ENCODE assay signal across 9 mouse cellular contexts in genomic region chr3:52342801-52343200, GRCm38 (mm10).
DNase-seq lines count a peak whose midpoint lies in the region; ATAC-seq and TF ChIP-seq lines count a peak whose summit lies in the region.
"Had no signal": no experiment of that assay in that cellular context is flagged by ENCODE, and none has a peak within 500 bp of the region (broad histone marks: within the 10 kb centered on the region; RNA-seq: fewer than 3 reads in every experiment).

No protein-coding gene starts in this region.

- no peak overlapping the region for H3K27ac ChIP-seq in heart, embryonic 11.5 days (ENCODE audit: low read depth, low read length)
- 0 out of 2 replicates have a peak overlapping the region, but pooled peaks have one; percentile 33 for H3K27ac ChIP-seq in embryonic facial prominence, embryonic 14.5 days (replicated peaks; ENCODE audit: low read depth, low read length)
- peak overlapping the region; percentile 39; the same call in 1 of the 2 replicates for H3K27ac ChIP-seq in testis, adult 2 months (ENCODE audit: control insufficient read depth, insufficient read depth, low read depth, low read length)
- no peak overlapping the region for H3K27ac ChIP-seq in intestine, embryonic 15.5 days
- H3K27ac ChIP-seq: midbrain, embryonic 12.5 days had no signal

- H3K4me3 ChIP-seq in heart, embryonic 11.5 days (ENCODE audit: low read depth, low read length), result no peak overlapping the region
- no peak overlapping the region for H3K4me3 ChIP-seq in embryonic facial prominence, embryonic 14.5 days (ENCODE audit: low read depth, low read length)
- no peak overlapping the region for H3K4me3 ChIP-seq in testis, adult 2 months (ENCODE audit: control insufficient read depth, low read depth, low read length)
- no peak overlapping the region for H3K4me3 ChIP-seq in intestine, embryonic 15.5 days (replicated peaks)
- H3K4me3 ChIP-seq: midbrain, embryonic 12.5 days had no signal

- H3K36me3 ChIP-seq in heart, embryonic 11.5 days (ENCODE audit: control insufficient read depth, insufficient read depth, low read length), result peaks cover 8% of the 10 kb centered on the region
- peaks cover 15% of the 10 kb centered on the region; the same call in 1 of the 2 replicates for H3K36me3 ChIP-seq in embryonic facial prominence, embryonic 14.5 days (ENCODE audit: control insufficient read depth, insufficient read depth, low read length)
- no peaks in the 10 kb centered on the region for H3K36me3 ChIP-seq in testis, adult 2 months (ENCODE audit: control insufficient read depth, insufficient read depth, low read length)
- 0 out of 2 replicates have a peak, but pooled peaks cover 3% of the 10 kb centered on the region for H3K36me3 ChIP-seq in intestine, embryonic 15.5 days
- H3K36me3 ChIP-seq: midbrain, embryonic 12.5 days had no signal

- no peak for ATAC-seq in heart, embryonic 11.5 days (replicated peaks; ENCODE audit: insufficient number of reproducible peaks, low FRiP score, low TSS enrichment)
- no peak; the same call in 1 of the 2 replicates for ATAC-seq in embryonic facial prominence, embryonic 14.5 days (ENCODE audit: low read depth)
- ATAC-seq in inflammation-experienced regulatory T-cells, adult 6 months, result no peak
- ATAC-seq in intestine, embryonic 15.5 days, result no peak

- DNase-seq in heart, postnatal 10 days, result no peak
- peak; percentile 35 for DNase-seq in ovary, postnatal 36 days (ENCODE audit: low spot score)
- DNase-seq in ovary, postnatal 10 days (ENCODE audit: low spot score), result no peak
- peak; percentile 22 for DNase-seq in embryonic facial prominence, embryonic 14.5 days (ENCODE audit: low spot score)

- no peak overlapping the region for H3K4me2 ChIP-seq in heart, embryonic 11.5 days
- H3K4me2 ChIP-seq in embryonic facial prominence, embryonic 14.5 days (ENCODE audit: low read depth, low read length), result no peak overlapping the region
- no peak overlapping the region for H3K4me2 ChIP-seq in intestine, embryonic 15.5 days (replicated peaks)
- H3K4me2 ChIP-seq: midbrain, embryonic 12.5 days had no signal

- no peak for TF ChIP-seq CTCF in testis, adult 2 months (IDR thresholded peaks at IDR 0.05; ENCODE audit: control insufficient read depth, insufficient read depth, insufficient replicate concordance, low read depth, low read length)

- H3K9me3 ChIP-seq in heart, embryonic 11.5 days (replicated peaks; ENCODE audit: control insufficient read depth, low read length), result no peaks in the 10 kb centered on the region
- H3K9me3 ChIP-seq in embryonic facial prominence, embryonic 14.5 days (ENCODE audit: control insufficient read depth, low read length), result no peaks in the 10 kb centered on the region
- no peaks in the 10 kb centered on the region for H3K9me3 ChIP-seq in intestine, embryonic 15.5 days
- H3K9me3 ChIP-seq: midbrain, embryonic 12.5 days had no signal

- intact Hi-C loops in heart, postnatal 10 days (cut with DNase I), result loop anchor here (1.0 to 5.0 kb wide), 2 partner anchors 30 to 76 kb away; partner anchors contain the start of gene Foxo1

- TF ChIP-seq POLR2A in testis, adult 2 months (IDR thresholded peaks at IDR 0.05; ENCODE audit: control insufficient read depth, low read depth, low read length), result no peak

- WGBS in heart, embryonic 11.5 days (ENCODE audit: insufficient replicate concordance), result 18% methylated on average over 3 of the region's 3 CpGs
- 23% methylated on average over 3 of the region's 3 CpGs for WGBS in embryonic facial prominence, embryonic 14.5 days
- WGBS in intestine, embryonic 15.5 days, result 35% methylated on average over 3 of the region's 3 CpGs

- H3K9ac ChIP-seq in heart, embryonic 11.5 days (ENCODE audit: low read depth, low read length), result 0 out of 2 replicates have a peak overlapping the region, but pooled peaks have one; percentile 16
- H3K9ac ChIP-seq in embryonic facial prominence, embryonic 14.5 days (ENCODE audit: low read depth, low read length), result no peak overlapping the region
- no peak overlapping the region for H3K9ac ChIP-seq in intestine, embryonic 15.5 days
- H3K9ac ChIP-seq: midbrain, embryonic 12.5 days had no signal

- peaks cover 17% of the 10 kb centered on the region for H3K4me1 ChIP-seq in heart, embryonic 11.5 days (ENCODE audit: control insufficient read depth, insufficient read depth, low read length)
- H3K4me1 ChIP-seq in embryonic facial prominence, embryonic 14.5 days (ENCODE audit: control insufficient read depth, insufficient read depth, low read length), result peaks cover 20% of the 10 kb centered on the region
- H3K4me1 ChIP-seq in testis, adult 2 months (ENCODE audit: control insufficient read depth, insufficient read depth, low read length), result peaks cover 2% of the 10 kb centered on the region
- peaks cover 14% of the 10 kb centered on the region for H3K4me1 ChIP-seq in intestine, embryonic 15.5 days (replicated peaks)

- H3K27me3 ChIP-seq in heart, embryonic 11.5 days (ENCODE audit: control insufficient read depth, insufficient read depth, low read length), result no peaks in the 10 kb centered on the region
- no peaks in the 10 kb centered on the region for H3K27me3 ChIP-seq in embryonic facial prominence, embryonic 14.5 days (replicated peaks; ENCODE audit: control insufficient read depth, insufficient read depth, low read length)
- H3K27me3 ChIP-seq in testis, adult 2 months (ENCODE audit: control insufficient read depth, insufficient read depth, low read length), result no peaks in the 10 kb centered on the region
- H3K27me3 ChIP-seq in intestine, embryonic 15.5 days (replicated peaks), result no peaks in the 10 kb centered on the region
- H3K27me3 ChIP-seq: midbrain, embryonic 12.5 days had no signal

Comparison
In these comparisons a context has a peak if more than half of its experiments do, and no peak if none do; other contexts are left out.
1. DNase-seq: peak in ovary, postnatal 36 days (single experiment) and embryonic facial prominence, embryonic 14.5 days (single experiment); none in heart, postnatal 10 days (0 of 2) and ovary, postnatal 10 days (single experiment).
2. H3K27ac ChIP-seq: peak in embryonic facial prominence, embryonic 14.5 days (single experiment) and testis, adult 2 months (single experiment); none in heart, embryonic 11.5 days (single experiment) and intestine, embryonic 15.5 days (single experiment).